Mouse (Mus musculus) hindbrain, embryonic 11.5 days (tissue): ENCODE results near the gene Commd4. TPM values are rescaled to one million over a fixed set of nuclear protein-coding genes. Genes with fewer than 3 reads are reported as not detected.
"Not testable (repeated sequence)": the region's sequence is repeated elsewhere in the genome, so short reads cannot be mapped to it uniquely, and the experiment has no call there.

Source experiments
- ATAC-seq: fragments of 200-750 bp; cut with Nextera tagmentation; 2 replicates; pipeline ENCODE4 v1.8.0; 2017; ENCODE audit warnings: mild to moderate bottlenecking, moderate TSS enrichment, moderate library complexity; ENCODE audit not compliant: low FRiP score
- DNase-seq: peaks from one replicate; pipeline ENCODE4 v3.0.0-alpha.2; 2015; ENCODE audit warnings: low spot score
- H3K27ac ChIP-seq: fragments of 300-500 bp; sonication (generic); 2 replicates; pipeline ENCODE4 v1.5.1; 2014; ENCODE audit warnings: mild to moderate bottlenecking, low read depth, low read length
- H3K27me3 ChIP-seq: fragments of 300-500 bp; sonication (generic); 2 replicates; pipeline ENCODE4 v1.6.1; 2014; ENCODE audit warnings: mild to moderate bottlenecking, low read length, moderate library complexity, mixed read lengths; ENCODE audit not compliant: control insufficient read depth, insufficient read depth
- H3K36me3 ChIP-seq: fragments of 300-500 bp; sonication (generic); 2 replicates; pipeline ENCODE4 v1.6.1; 2014; ENCODE audit warnings: mild to moderate bottlenecking, low read length, moderate library complexity, mixed read lengths; ENCODE audit not compliant: control insufficient read depth, insufficient read depth
- H3K4me1 ChIP-seq: fragments of 300-500 bp; sonication (generic); replicated peaks from 2 replicates; pipeline ENCODE4 v1.6.1; 2014; ENCODE audit warnings: low read length, mixed read lengths; ENCODE audit not compliant: control insufficient read depth, insufficient read depth
- H3K4me2 ChIP-seq: fragments of 300-500 bp; sonication (generic); replicated peaks from 2 replicates; pipeline ENCODE4 v1.6.1; 2014; ENCODE audit warnings: mild to moderate bottlenecking, low read depth, low read length
- H3K4me3 ChIP-seq: fragments of 300-500 bp; sonication (generic); 2 replicates; pipeline ENCODE4 v1.5.1; 2014; ENCODE audit warnings: low read depth, low read length
- H3K9ac ChIP-seq: fragments of 300-500 bp; sonication (generic); 2 replicates; pipeline ENCODE4 v1.6.1; 2014; ENCODE audit warnings: low read depth, low read length
- H3K9me3 ChIP-seq: fragments of 300-500 bp; sonication (generic); 2 replicates; pipeline ENCODE4 v1.6.1; 2016; ENCODE audit warnings: low read length; ENCODE audit not compliant: control insufficient read depth
- WGBS: fragments of 180-500 bp; shearing (Covaris S2); extraction: QIAGEN DNeasy Blood & Tissue Kit; methylation state at CpG from one replicate; pipeline ENCODE4 v1.1.7; 2014; 5-methylcytosine and 5-hydroxymethylcytosine counted together
- polyA plus RNA-seq: library from polyadenylated mRNA; unstranded; fragments of >200 nt; fragmentation: Nextera tagmentation; extraction: Ambion mirVana; gene quantifications from 2 replicates; pipeline ENCODE4 v1.2.1, GENCODE M21; 2014

Gene Commd4
- polyA plus RNA-seq: 104 TPM in 2 replicates

GRCm38 (mm10) chr9:57158013-57158470 lies at the start of gene Commd4:
Commd4 (minus strand) TSS chr9:57158331.
- under 1% methylated on average over 24 of the region's 24 CpGs for WGBS
- peak; percentile 88 for ATAC-seq
- peak within 1 kb of the TSS; percentile 77 for H3K9ac ChIP-seq
- no peaks in the 10 kb centered on the region for H3K27me3 ChIP-seq
- peak within 1 kb of the TSS; percentile 75 for H3K4me3 ChIP-seq
- H3K4me2 ChIP-seq: peak within 1 kb of the TSS; percentile 79
- no peak within 1 kb of the TSS for H3K27ac ChIP-seq
- no peaks in the 10 kb centered on the region for H3K36me3 ChIP-seq
- H3K4me1 ChIP-seq: no peaks in the 10 kb centered on the region
- DNase-seq: peak; percentile 93
- no peaks in the 10 kb centered on the region for H3K9me3 ChIP-seq

DNA sequence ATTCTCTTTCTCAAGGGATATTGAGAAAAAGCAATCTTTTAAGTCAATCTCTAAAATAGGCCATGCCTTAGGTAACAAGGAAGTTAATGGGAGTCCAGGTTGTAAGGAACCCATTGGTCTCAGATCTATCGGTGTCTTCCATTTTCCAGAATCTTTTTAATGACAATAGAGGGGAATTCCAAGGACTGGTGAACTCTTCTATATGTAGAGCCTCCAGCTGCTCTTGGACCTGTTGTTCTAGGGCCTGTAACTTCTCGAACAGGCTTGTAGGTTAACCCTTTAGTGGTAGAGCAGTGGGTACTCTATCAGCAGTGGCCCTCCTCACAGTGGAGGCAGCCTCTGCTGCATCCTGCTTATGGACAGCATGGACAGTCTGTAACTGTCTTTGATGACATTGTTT lies 48.8 kb upstream of the Commd4 start:
- Histone ChIP-seq H3K36me3 (no peaks in the 10 kb centered on the region), H3K27ac (no peak overlapping the region), H3K4me2 (no peak overlapping the region), H3K4me3 (no peak overlapping the region), H3K9me3 (no peaks in the 10 kb centered on the region), H3K27me3 (no peaks in the 10 kb centered on the region), H3K9ac (no peak overlapping the region), H3K4me1 (no peaks in the 10 kb centered on the region)
- ATAC-seq (no peak), DNase-seq (no peak)
- 80% methylated on average over 2 of the region's 2 CpGs for WGBS

GRCm38 (mm10) chr9:57203571-57203970 lies 45.4 kb upstream of the Commd4 start:
- not testable (repeated sequence) for H3K27me3 ChIP-seq, H3K4me1 ChIP-seq, H3K9ac ChIP-seq, ATAC-seq, H3K27ac ChIP-seq, H3K9me3 ChIP-seq, H3K4me3 ChIP-seq, H3K36me3 ChIP-seq, H3K4me2 ChIP-seq, DNase-seq
- 94% methylated on average over 13 of the region's 13 CpGs for WGBS

GRCm38 (mm10) chr9:57202981-57203380 lies 44.9 kb upstream of the Commd4 start:
- no peak overlapping the region for H3K4me3 ChIP-seq
- WGBS: 77% methylated on average over 7 of the region's 7 CpGs
- ATAC-seq: no peak
- no peak for DNase-seq
- no peaks in the 10 kb centered on the region for H3K36me3 ChIP-seq
- H3K27ac ChIP-seq: no peak overlapping the region
- H3K4me2 ChIP-seq: no peak overlapping the region
- no peaks in the 10 kb centered on the region for H3K4me1 ChIP-seq
- H3K9ac ChIP-seq: no peak overlapping the region
- H3K9me3 ChIP-seq: no peaks in the 10 kb centered on the region
- H3K27me3 ChIP-seq: no peaks in the 10 kb centered on the region

GRCm38 (mm10) chr9:57197414-57197813 lies 39.3 kb upstream of the Commd4 start:
- H3K9ac ChIP-seq: no peak overlapping the region
- H3K36me3 ChIP-seq: no peaks in the 10 kb centered on the region
- ATAC-seq: no peak
- DNase-seq: no peak
- no peaks in the 10 kb centered on the region for H3K27me3 ChIP-seq
- H3K4me1 ChIP-seq: no peaks in the 10 kb centered on the region
- H3K27ac ChIP-seq: no peak overlapping the region
- H3K4me3 ChIP-seq: no peak overlapping the region
- no peaks in the 10 kb centered on the region for H3K9me3 ChIP-seq
- WGBS: 75% methylated on average over 8 of the region's 8 CpGs
- H3K4me2 ChIP-seq: no peak overlapping the region

DNA sequence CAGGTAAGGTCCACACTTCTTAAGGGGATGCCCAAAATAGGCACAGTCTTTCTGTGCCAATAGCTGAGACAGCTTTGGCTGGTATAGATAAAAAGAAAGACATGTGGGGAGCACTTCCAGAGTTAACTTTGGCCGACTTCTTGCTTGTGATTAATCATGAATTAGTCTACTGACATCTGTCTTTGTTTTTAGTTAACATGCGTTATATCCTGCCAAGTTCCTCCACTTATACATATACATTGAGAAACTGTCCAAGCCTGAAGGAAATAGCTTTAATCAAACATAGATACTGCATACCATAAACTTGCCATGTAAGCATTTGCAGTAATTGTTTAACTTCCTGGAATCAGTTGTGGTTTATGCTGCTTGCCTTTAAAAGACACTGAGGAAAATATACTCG lies 38.6 kb upstream of the Commd4 start:
- no peak for DNase-seq
- WGBS: 80% methylated on average over 3 of the region's 3 CpGs
- H3K9me3 ChIP-seq: no peaks in the 10 kb centered on the region
- no peak overlapping the region for H3K27ac ChIP-seq
- H3K4me2 ChIP-seq: no peak overlapping the region
- no peak overlapping the region for H3K4me3 ChIP-seq
- H3K36me3 ChIP-seq: no peaks in the 10 kb centered on the region
- H3K27me3 ChIP-seq: no peaks in the 10 kb centered on the region
- ATAC-seq: no peak
- no peaks in the 10 kb centered on the region for H3K4me1 ChIP-seq
- no peak overlapping the region for H3K9ac ChIP-seq

DNA sequence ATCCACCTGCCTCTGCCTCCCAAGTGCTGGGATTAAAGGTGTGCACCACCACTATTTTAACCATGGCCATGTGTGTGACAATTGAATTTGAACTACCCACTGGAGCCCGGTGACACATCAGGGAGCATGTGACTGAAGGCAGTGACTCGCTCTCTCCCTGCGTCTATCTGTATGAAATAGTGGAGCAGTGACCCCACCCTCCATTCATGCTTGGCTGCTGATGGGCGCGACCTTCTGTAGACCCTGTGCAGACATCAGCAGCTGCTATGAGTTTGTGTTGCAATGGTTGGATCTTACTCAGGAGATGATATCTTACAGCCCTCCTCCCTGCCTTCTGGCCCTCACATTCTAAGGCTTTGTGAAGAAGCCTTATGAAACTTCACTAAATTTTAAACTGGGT lies 10.3 kb upstream of the Commd4 start:
- 88% methylated on average over 5 of the region's 5 CpGs for WGBS
- ATAC-seq: no peak
- Histone ChIP-seq H3K36me3 (no peaks in the 10 kb centered on the region), H3K4me2 (no peak overlapping the region), H3K9me3 (no peaks in the 10 kb centered on the region), H3K27ac (no peak overlapping the region), H3K4me1 (no peaks in the 10 kb centered on the region), H3K27me3 (no peaks in the 10 kb centered on the region), H3K9ac (no peak overlapping the region), H3K4me3 (no peak overlapping the region)
- DNase-seq: no peak

DNA sequence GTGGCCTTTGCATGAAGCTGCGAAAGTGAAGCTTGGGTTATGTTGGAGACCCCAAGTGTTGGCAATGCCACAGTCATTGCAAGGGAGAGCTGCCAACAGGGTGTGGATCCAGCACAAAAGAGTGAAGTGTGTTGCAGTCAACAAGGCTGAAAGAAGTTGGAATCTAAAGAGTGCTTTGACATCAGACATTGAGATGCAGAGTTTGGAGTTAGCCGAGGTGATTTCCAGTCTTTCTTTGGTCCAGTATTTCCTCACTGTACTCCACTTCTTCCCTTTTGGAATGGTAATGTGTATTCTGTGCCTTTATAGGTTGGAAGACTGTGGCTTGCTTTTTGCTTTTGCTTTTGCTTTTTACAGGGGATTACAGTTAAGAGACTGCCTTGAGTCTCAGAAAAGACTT lies 8.0 kb upstream of the Commd4 start:
- Histone ChIP-seq H3K9ac (no peak overlapping the region), H3K27me3 (no peaks in the 10 kb centered on the region), H3K4me2 (no peak overlapping the region), H3K9me3 (no peaks in the 10 kb centered on the region), H3K4me3 (no peak overlapping the region), H3K4me1 (no peaks in the 10 kb centered on the region), H3K27ac (no peak overlapping the region), H3K36me3 (no peaks in the 10 kb centered on the region)
- no peak for ATAC-seq
- WGBS: 90% methylated on average over 2 of the region's 2 CpGs
- no peak for DNase-seq

- H3K9ac ChIP-seq: no peak overlapping the region
- WGBS: 38% methylated on average over 2 of the region's 2 CpGs
These were observed 5.0 kb upstream of the Commd4 start for GRCm38 (mm10) chr9:57163137-57163536.

More at GRCm38 (mm10) chr9:57163137-57163536, 5.0 kb upstream of the Commd4 start:
- ATAC-seq (no peak), DNase-seq (no peak)
- no peaks in the 10 kb centered on the region for H3K27me3 ChIP-seq
- H3K27ac ChIP-seq: no peak overlapping the region
- no peak overlapping the region for H3K4me3 ChIP-seq
- H3K4me2 ChIP-seq: no peak overlapping the region
- H3K9me3 ChIP-seq: no peaks in the 10 kb centered on the region
- no peaks in the 10 kb centered on the region for H3K4me1 ChIP-seq
- H3K36me3 ChIP-seq: no peaks in the 10 kb centered on the region
